Mouse (Mus musculus) erythroblast, embryonic 14.5 days (primary cell): Measurements from ENCODE around the gene Coro1b. TPM values are rescaled to one million over a fixed set of nuclear protein-coding genes. Genes with fewer than 3 reads are reported as not detected.
A peak's percentile ranks its signal among the peaks of the same experiment; 100 is the strongest.

Experiments used
- H3K27me3 ChIP-seq: 2 replicates; pipeline ENCODE4 v1.6.1; 2012; ENCODE audit warnings: inconsistent platforms; ENCODE audit not compliant: control insufficient read depth
- H3K36me3 ChIP-seq: 2 replicates; pipeline ENCODE4 v1.6.1; 2012; ENCODE audit warnings: mild to moderate bottlenecking, inconsistent platforms; ENCODE audit not compliant: control insufficient read depth
- H3K4me1 ChIP-seq: 2 replicates; pipeline ENCODE4 v1.6.1; 2012; ENCODE audit warnings: inconsistent platforms; ENCODE audit not compliant: control insufficient read depth
- H3K4me3 ChIP-seq: replicated peaks from 2 replicates; pipeline ENCODE3; 2012; ENCODE audit warnings: moderate library complexity, mild to moderate bottlenecking, inconsistent platforms
- H3K9me3 ChIP-seq: 2 replicates; pipeline ENCODE4 v1.6.1; 2012; ENCODE audit warnings: low read length, inconsistent platforms, mixed read lengths; ENCODE audit not compliant: control insufficient read depth
- GATA1 ChIP-seq: IDR thresholded peaks from 2 replicates; pipeline ENCODE4 v1.6.1; 2012; ENCODE audit warnings: low read length, inconsistent platforms, mixed read lengths
- TAL1 ChIP-seq: IDR thresholded peaks from 3 replicates; pipeline ENCODE4 v1.6.1; 2012; ENCODE audit warnings: low read length, inconsistent platforms, mixed read lengths
- polyA plus RNA-seq: library from polyadenylated mRNA; stranded (reverse); fragments of >175 nt; gene quantifications from 2 replicates; pipeline ENCODE4 v1.2.3, GENCODE M21; 2012

The Coro1b gene
- polyA plus RNA-seq, 1 experiment, result 7.5 TPM

GRCm38 (mm10) chr19:4163543-4163887 is 15.1 kb downstream of the Coro1b start:
- Histone ChIP-seq H3K27me3 (no peaks in the 10 kb centered on the region), H3K9me3 (no peaks in the 10 kb centered on the region; the same call in 1 of the 2 replicates), H3K4me3 (peak overlapping the region; percentile 81), H3K36me3 (peaks cover 35% of the 10 kb centered on the region), H3K4me1 (peaks cover 53% of the 10 kb centered on the region)
- TF ChIP-seq GATA1 (no peak), TAL1 (no peak)

GRCm38 (mm10) chr19:4164100-4164499 is 15.7 kb downstream of the Coro1b start:
- peaks cover 55% of the 10 kb centered on the region for H3K4me1 ChIP-seq
- H3K36me3 ChIP-seq, result peaks cover 29% of the 10 kb centered on the region
- H3K27me3 ChIP-seq, result no peaks in the 10 kb centered on the region
- H3K9me3 ChIP-seq, result no peaks in the 10 kb centered on the region; the same call in 1 of the 2 replicates
- TF ChIP-seq GATA1 (no peak), TAL1 (no peak)
- no peak overlapping the region for H3K4me3 ChIP-seq

DNA sequence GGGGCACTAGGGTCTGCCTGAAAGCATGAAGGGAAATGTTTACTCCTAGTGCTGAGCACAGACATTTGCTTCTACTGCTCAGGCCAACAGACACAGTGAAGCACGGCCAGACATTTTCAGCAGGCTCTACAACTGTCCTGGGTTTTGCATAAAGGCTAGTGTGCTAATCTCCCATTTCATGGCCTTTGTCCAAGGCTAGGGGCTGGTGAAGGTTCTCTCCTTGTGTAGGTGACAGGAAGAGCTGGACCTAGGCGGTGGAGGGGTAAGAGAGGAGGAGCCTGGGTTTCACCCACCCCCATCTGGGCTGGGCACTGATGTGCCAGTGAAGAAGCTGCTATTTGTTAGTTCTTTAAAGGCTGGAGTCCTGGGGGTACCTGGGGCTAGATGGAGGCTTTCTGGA is 16.3 kb downstream of the Coro1b start:
- Histone ChIP-seq H3K4me1 (peaks cover 61% of the 10 kb centered on the region), H3K4me3 (no peak overlapping the region), H3K36me3 (peaks cover 23% of the 10 kb centered on the region), H3K27me3 (no peaks in the 10 kb centered on the region), H3K9me3 (no peaks in the 10 kb centered on the region; the same call in 1 of the 2 replicates)
- TF ChIP-seq GATA1 (no peak), TAL1 (no peak)

GRCm38 (mm10) chr19:4166678-4167476 is 18.5 kb downstream of the Coro1b start:
- H3K36me3 ChIP-seq, result peaks cover 4% of the 10 kb centered on the region
- no peaks in the 10 kb centered on the region; the same call in 1 of the 2 replicates for H3K9me3 ChIP-seq
- H3K4me3 ChIP-seq, result no peak overlapping the region
- no peak for TF ChIP-seq GATA1
- peaks cover 6% of the 10 kb centered on the region for H3K27me3 ChIP-seq
- H3K4me1 ChIP-seq, result peaks cover 69% of the 10 kb centered on the region

DNA sequence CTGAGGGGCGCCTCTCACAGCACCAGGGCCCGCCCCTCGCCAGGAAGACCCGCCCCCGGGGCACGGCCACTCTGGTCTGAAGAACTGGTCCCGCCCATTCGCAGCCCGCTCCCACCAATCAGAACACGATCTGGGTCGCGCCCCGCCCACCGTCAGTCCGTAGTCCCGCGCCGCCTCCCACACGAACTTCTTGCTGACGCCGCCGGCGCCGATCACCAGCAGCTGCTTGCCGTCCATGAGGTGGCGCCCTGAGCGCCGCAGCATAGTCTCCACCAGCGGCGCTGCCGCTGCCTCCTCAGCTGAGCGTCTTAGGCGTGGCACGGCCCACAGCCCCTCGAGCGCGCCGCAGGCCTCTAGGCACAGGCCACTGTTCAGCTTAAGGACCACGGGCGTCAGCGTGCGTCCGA is 21.0 kb downstream of the Coro1b start:
- H3K27me3 ChIP-seq, result peaks cover 6% of the 10 kb centered on the region
- H3K4me3 ChIP-seq, result peak overlapping the region; percentile 77
- H3K9me3 ChIP-seq, result no peaks in the 10 kb centered on the region; the same call in 1 of the 2 replicates
- no peak for TF ChIP-seq GATA1
- TF ChIP-seq TAL1, result no peak
- H3K36me3 ChIP-seq, result no peaks in the 10 kb centered on the region
- peaks cover 53% of the 10 kb centered on the region for H3K4me1 ChIP-seq

DNA sequence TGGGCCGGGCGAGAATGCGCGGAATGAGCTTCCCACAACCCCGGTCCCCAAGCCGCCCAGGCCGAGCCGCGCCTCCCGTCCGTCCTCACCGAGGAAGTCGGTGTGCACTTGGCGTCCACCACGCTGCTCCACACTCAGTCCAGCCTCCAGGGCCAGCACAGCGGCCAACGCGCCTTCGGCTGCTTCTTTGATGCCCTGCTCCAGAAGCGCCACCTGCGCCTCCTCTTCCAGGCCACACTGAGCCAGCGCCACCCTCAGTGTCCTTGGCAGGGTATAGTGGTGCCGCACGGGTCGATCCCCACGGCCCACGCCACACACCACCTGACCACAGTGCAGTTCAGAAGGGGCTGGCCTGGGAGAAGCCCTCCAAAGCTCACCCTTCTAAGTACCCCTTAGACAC is 21.4 kb downstream of the Coro1b start:
- Histone ChIP-seq H3K27me3 (peaks cover 10% of the 10 kb centered on the region), H3K36me3 (no peaks in the 10 kb centered on the region), H3K9me3 (no peaks in the 10 kb centered on the region; the same call in 1 of the 2 replicates), H3K4me3 (peak overlapping the region; percentile 77), H3K4me1 (peaks cover 51% of the 10 kb centered on the region)
- TF ChIP-seq TAL1, result no peak
- no peak for TF ChIP-seq GATA1

GRCm38 (mm10) chr19:4170723-4171392 is 22.4 kb downstream of the Coro1b start:
- no peak for TF ChIP-seq GATA1
- TF ChIP-seq TAL1, result no peak
- Histone ChIP-seq H3K27me3 (peaks cover 19% of the 10 kb centered on the region), H3K4me1 (peaks cover 55% of the 10 kb centered on the region), H3K36me3 (no peaks in the 10 kb centered on the region), H3K9me3 (no peaks in the 10 kb centered on the region; the same call in 1 of the 2 replicates), H3K4me3 (no peak overlapping the region)

DNA sequence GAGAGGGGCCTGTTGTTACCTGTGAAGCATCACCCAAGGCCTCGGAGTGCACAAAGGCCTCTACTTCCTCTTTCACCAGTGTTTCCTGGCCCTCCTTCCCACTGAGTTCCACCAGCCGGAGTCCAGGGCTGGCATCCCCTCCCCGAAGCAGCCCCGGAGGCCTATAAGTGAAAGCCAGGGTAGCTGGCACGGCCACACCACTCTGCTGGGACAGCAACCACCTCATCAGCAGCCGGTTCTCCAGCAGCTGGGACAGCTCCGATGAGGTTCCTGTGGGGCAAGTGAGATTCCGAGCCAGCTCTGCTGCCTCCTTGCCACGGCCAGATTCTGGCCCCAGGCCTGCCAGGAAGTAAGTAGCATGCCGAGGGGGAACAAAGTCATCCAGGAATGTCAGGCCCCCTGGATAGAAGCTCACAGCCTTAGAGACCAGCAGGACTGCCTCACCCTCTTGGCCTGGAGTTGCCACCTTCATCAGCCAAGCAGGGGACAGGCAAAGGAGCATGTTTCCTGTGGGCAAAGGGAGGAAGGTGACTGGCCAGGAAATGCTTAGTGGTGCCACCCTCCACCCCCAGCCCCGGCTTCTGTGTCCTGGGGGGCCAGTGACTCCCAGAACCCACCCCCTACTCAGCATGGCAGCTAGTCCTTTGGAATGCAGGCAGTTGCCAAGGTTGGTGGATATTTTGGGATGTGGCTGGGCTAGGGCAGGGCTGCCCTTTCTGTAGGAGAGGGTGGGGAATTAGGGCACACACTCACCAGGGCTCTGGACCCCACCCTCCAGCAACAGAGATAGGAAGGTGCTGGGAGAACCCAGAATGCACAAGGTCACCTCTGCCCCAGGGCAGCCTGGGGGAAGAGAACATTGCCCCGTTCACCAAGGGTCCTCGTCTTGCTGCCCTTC is 23.2 kb downstream of the Coro1b start:
- Histone ChIP-seq H3K9me3 (no peaks in the 10 kb centered on the region; the same call in 1 of the 2 replicates), H3K27me3 (peaks cover 23% of the 10 kb centered on the region), H3K36me3 (no peaks in the 10 kb centered on the region), H3K4me3 (no peak overlapping the region), H3K4me1 (peaks cover 52% of the 10 kb centered on the region)
- TF ChIP-seq GATA1, result no peak
- no peak for TF ChIP-seq TAL1

DNA sequence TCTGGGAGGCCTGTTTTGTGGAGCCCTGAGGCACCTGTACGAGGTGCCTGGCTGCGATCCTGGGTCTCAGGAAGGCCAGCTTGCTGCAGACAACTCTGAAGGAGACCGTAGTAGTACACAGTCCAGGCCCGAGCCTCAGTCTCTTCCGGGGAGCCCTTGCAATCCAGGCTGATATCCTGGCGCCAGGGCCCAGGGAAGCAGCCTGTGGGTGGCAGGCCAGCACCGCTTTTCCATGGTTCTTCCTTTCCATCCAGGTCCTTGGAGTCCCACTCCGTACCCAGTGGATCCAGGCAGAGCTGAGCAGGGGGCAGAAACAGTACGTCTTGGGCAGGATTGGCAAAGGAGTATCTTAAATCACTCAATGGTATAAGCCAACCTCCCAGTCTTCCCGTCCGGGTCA is 24.5 kb downstream of the Coro1b start:
- Histone ChIP-seq H3K9me3 (no peaks in the 10 kb centered on the region; the same call in 1 of the 2 replicates), H3K4me3 (no peak overlapping the region), H3K36me3 (no peaks in the 10 kb centered on the region), H3K27me3 (peaks cover 29% of the 10 kb centered on the region), H3K4me1 (peaks cover 44% of the 10 kb centered on the region)
- no peak for TF ChIP-seq GATA1
- no peak for TF ChIP-seq TAL1
